Mouse (Mus musculus) retina, adult 2 months (tissue): ENCODE data around the gene Syt15.
A peak's percentile ranks its signal among the peaks of the same experiment; 100 is the strongest.
"Not testable (repeated sequence)": the region's sequence is repeated elsewhere in the genome, so short reads cannot be mapped to it uniquely, and the experiment has no call there.

Experiments used
- DNase-seq: peaks from one replicate; pipeline ENCODE4 v3.0.0-alpha.2; 2012; ENCODE audit warnings: low read depth, low spot score

The Syt15 gene

DNA sequence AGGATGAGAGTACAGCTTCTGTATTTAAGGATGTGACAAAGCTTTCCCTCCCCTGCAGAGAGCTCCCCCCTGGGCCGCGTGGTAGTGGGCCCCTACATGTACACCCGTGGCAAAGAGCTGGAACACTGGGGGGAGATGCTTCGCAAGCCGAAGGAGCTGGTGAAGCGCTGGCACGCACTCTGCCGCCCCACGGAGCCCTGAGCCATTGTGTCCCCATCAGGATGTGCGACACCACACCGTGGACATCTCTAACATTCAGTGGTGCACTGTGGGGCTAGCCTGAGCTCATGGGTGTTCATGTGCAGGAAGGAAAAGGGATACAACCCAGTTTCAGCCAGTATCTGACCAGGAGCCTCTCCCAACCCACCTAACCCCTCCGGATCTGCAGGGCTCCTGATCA lies 8.6 kb downstream of the Syt15 start:
- DNase-seq = no peak

DNA sequence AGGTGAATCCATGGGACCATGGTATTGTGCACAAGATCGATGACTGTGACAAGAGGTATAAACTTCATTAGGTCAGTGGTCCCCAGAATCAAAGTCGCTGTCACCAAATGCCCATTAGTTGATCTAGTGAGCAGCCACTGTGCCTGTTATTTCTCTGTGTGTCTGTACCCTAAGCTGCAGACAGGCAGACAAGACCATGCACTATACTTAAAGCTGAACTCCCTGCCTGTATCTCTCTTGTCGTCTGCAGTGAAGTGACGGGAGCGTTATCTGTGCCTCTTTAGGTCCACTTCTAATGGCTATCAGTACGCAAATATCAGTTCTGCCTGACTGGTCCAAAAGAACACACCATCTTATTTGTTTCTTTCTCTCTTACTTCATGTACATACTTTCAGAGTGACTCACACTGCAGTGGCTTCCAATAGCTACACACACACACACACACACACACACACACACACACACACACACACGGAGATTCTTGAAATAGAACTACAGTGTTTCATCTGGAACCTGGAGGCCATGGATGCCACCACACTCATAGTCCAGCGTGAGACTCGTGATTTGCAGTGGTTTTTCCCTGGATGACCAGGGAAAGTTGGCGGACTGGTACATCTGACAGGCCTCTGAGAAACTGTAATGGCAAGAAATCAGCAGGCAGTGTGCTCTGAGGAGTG lies 9.6 kb downstream of the Syt15 start:
- no peak for DNase-seq

DNA sequence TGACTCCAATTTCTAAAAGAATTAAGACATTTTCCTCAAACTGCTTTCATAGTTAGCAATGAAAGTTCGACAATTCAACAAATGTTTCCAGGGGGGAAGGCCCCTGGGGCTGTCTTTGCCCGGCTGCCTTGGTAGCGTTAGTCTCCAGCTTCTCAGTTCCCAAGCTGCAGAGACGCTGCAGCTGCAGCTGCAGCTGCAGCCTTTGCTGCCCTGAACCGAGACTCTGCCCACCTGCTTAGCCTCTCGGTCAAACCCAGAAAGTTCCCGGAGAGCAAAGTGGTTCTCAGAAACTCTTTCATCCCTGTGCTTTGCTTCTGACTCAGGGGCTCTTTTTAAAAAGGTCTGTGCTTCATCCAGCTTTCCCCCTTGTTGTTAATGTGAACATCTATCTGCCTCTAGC lies 12.9 kb downstream of the Syt15 start:
- no peak for DNase-seq

DNA sequence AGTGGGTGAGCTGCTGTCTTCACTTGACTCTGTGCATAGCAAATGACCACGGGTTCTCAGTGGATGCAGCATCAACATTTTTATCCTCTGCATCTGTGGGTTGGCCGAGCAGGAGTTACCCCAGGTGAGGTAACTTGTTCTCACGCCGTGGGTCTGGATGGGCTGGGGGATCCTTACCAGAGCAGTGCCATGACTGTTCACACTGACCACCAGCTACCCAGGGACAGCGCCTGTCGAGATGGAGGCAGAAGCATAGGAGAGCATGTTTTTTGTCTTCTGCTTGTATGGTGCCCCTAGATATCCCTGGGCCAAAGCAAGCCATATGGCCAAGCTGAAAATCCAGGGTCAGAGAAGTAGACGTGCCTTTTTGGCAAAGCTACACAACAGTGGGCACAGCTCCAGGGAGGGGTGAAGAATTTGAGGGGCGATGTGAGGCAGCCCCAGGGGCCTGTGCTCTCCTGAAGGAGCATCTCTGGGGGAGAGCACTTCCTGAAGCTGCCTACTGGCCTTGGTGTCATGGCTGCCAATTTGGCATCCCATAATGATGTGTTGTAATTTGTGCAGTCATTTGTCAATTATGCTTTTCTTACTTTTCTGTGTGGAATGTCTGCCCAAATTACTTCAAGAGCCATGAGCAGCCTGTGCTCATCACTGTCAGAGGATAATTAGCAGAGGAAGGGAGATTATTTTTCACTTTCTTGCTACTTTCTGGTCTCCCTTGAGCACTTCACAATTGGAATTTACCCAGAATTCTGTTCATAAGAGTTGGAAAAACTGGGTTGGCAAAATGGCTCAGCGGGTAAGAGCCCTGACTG lies 13.7 kb downstream of the Syt15 start:
- no peak for DNase-seq

DNA sequence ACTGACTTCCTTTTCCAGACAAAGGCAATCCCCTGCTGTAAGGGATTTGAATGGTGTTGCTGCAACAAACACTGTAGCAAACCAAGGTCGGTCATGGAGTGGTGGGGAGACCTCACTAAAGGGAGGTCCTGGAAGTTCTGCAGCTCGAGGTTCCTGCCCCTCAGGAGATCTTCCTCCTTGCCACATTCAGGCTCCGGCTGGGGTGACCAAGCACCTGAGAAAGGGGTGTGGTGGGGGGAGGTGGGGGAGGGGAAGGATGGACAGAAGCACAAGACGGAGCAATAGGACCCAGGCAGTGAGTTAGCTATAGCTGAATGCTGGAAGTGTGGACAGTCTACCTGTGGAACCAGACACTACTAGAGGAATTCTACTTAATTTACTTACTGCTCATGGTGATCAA lies 14.5 kb downstream of the Syt15 start:
- DNase-seq = no peak

DNA sequence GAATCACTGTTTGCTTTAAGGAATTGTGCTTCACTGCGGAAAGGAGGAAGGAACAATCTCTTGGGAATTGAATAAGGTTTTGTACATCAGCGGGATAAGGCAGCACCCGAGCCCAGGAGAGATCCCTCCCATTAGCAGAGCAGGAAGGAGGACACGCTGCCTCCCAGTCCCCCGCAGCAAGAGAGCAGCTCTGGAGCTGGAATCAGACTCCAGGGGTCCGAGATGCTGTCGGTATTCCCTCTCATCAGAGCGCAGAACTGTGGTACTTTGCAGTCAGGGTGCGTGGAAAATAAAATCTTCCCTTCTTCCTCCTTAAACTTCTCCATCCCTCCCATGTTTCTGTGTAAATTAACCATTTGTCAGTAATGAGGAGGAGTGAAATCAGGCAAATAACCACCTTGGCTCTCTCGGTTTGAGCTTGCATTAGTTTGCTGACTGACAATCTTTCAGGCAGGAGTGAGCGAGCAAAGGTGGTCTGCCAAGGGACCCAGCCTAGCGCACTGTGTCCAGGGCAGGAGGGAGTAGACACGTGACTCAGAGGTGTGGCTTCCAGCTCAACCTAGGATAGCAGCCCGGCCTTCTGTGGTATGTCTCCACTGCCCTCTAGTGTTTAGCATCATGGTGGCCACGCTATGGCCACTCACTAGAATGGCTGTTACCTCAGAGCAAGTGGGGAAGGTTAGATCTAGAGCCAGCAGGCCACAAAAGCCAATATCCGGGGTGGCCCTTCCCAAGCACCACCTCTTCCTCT lies 15.4 kb downstream of the Syt15 start:
- peak; percentile 59 for DNase-seq

- DNase-seq = no peak
Observed at GRCm38 (mm10) chr14:34240263-34240662, 20.9 kb downstream of the Syt15 start.

DNA sequence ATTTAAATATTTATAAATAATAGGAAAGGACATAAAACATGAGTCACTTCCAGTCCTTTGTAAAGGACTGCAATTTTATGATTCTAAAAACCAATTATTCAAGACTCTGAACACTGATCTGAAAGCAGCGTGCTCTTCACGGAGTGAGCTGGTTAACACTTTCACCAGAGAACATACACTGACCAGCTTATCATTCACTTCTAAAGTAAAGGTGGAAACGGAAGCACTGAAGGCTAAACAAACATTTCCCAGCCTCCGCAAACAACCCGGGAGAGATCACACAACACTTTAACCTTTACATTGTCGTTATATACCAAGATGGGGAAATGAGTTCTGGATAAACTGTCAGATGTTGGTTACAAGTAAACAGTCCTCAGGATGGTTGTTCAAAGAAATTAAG lies 21.3 kb downstream of the Syt15 start:
- DNase-seq = no peak

GRCm38 (mm10) chr14:34252470-34253145 lies 33.2 kb downstream of the Syt15 start:
- no peak for DNase-seq

DNA sequence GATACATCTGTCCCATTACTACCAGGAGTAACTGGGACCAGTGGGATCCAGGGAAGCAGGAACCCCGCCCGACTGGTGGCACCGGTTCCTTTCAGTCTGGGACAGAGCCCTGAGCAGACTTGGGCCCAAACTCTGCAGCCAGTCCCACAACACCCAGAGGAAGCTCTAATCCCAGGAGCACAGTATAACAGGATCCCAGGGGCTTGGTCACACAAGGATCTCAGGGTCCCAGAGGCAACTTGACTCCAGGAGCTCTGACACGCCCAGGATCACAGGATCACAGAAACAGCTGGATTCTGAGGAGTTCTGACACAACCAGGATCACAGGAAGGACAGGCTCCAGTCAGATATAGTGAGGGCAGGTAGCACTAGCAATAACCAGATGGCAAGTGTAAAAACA lies 33.9 kb downstream of the Syt15 start:
- no peak for DNase-seq

- DNase-seq = not testable (repeated sequence)
Observed at GRCm38 (mm10) chr14:34258525-34258924, 39.1 kb downstream of the Syt15 start.

GRCm38 (mm10) chr14:34268046-34268445 lies 48.7 kb downstream of the Syt15 start:
- no peak for DNase-seq

- no peak for DNase-seq
Observed at GRCm38 (mm10) chr14:34273280-34273679, 53.9 kb downstream of the Syt15 start.

- DNase-seq = no peak
Observed at GRCm38 (mm10) chr14:34274141-34274540, 54.7 kb downstream of the Syt15 start.

- no peak for DNase-seq
Observed at GRCm38 (mm10) chr14:34275225-34275624, 55.8 kb downstream of the Syt15 start.

GRCm38 (mm10) chr14:34279726-34280125 lies 60.3 kb downstream of the Syt15 start:
- DNase-seq = no peak
